Mouse (Mus musculus) liver, embryonic 13.5 days (tissue): ENCODE data around the gene Ccdc103. TPM values are rescaled to one million over a fixed set of nuclear protein-coding genes. Genes with fewer than 3 reads are reported as not detected.

Experiments used
- ATAC-seq: fragments of 200-750 bp; cut with Nextera tagmentation; 2 replicates; pipeline ENCODE4 v1.8.0; 2017; ENCODE audit warnings: low read depth, mild to moderate bottlenecking, moderate number of reproducible peaks, moderate library complexity
- DNase-seq: peaks from one replicate; pipeline ENCODE4 v3.0.0; 2022
- H3K27ac ChIP-seq: fragments of 300-500 bp; sonication (generic); 2 replicates; pipeline ENCODE4 v1.5.1; 2015; ENCODE audit warnings: moderate library complexity, mild to moderate bottlenecking, inconsistent platforms
- H3K27me3 ChIP-seq: fragments of 300-500 bp; sonication (generic); 2 replicates; pipeline ENCODE4 v1.6.1; 2015; ENCODE audit warnings: mild to moderate bottlenecking, inconsistent platforms
- H3K36me3 ChIP-seq: fragments of 300-500 bp; sonication (generic); 2 replicates; pipeline ENCODE4 v1.6.1; 2015; ENCODE audit warnings: mild to moderate bottlenecking, inconsistent platforms
- H3K4me1 ChIP-seq: fragments of 300-500 bp; sonication (generic); replicated peaks from 2 replicates; pipeline ENCODE4 v1.6.1; 2015; ENCODE audit warnings: inconsistent platforms
- H3K4me2 ChIP-seq: fragments of 300-500 bp; sonication (generic); 2 replicates; pipeline ENCODE4 v1.6.1; 2015; ENCODE audit warnings: inconsistent platforms, mild to moderate bottlenecking, moderate library complexity
- H3K4me3 ChIP-seq: fragments of 300-500 bp; sonication (generic); replicated peaks from 2 replicates; pipeline ENCODE4 v1.5.1; 2015; ENCODE audit warnings: mild to moderate bottlenecking, inconsistent platforms
- H3K9ac ChIP-seq: fragments of 300-500 bp; sonication (generic); 2 replicates; pipeline ENCODE4 v1.6.1; 2015; ENCODE audit warnings: mild to moderate bottlenecking, inconsistent platforms
- H3K9me3 ChIP-seq: fragments of 300-500 bp; sonication (generic); replicated peaks from 2 replicates; pipeline ENCODE4 v1.6.1; 2016; ENCODE audit warnings: inconsistent platforms
- WGBS: fragments of 180-500 bp; shearing (Covaris S2); methylation state at CpG from one replicate; pipeline ENCODE4 v1.1.7; 2015; ENCODE audit not compliant: insufficient replicate concordance; 5-methylcytosine and 5-hydroxymethylcytosine counted together
- polyA plus RNA-seq: library from polyadenylated mRNA; unstranded; fragments of >200 nt; fragmentation: Nextera tagmentation; extraction: Ambion mirVana; gene quantifications from 2 replicates; pipeline ENCODE4 v1.2.1, GENCODE M21; 2015

Gene Ccdc103
- polyA plus RNA-seq, 1 experiment from 2014 or later: 0.91 TPM

DNA sequence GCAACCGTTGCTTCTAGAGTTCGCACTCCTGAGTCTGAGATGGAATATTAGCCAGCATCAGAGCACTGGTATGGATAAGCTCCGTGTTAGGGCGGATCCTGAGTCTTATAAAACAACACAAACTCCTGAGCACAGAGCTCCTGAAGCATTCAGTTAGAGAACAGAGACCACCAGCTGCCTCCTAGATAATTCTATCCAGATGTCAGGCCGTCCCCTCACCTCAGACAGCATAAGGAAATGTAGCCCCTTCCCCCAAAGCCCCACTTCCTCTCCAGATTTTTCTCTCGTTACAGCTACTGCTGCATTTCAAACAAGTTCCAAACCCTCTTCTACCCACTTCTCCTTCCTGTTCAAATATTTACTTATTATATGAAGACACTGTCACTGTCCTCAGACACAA, 25.1 kb upstream of the Ccdc103 start:
- Histone ChIP-seq H3K36me3 (peaks cover 98% of the 10 kb centered on the region), H3K9me3 (no peaks in the 10 kb centered on the region), H3K4me2 (no peak overlapping the region), H3K4me1 (no peaks in the 10 kb centered on the region), H3K9ac (no peak overlapping the region), H3K4me3 (no peak overlapping the region), H3K27me3 (no peaks in the 10 kb centered on the region), H3K27ac (no peak overlapping the region)
- WGBS: 73% methylated on average over 6 of the region's 6 CpGs
- DNase-seq: no peak
- ATAC-seq: no peak

DNA sequence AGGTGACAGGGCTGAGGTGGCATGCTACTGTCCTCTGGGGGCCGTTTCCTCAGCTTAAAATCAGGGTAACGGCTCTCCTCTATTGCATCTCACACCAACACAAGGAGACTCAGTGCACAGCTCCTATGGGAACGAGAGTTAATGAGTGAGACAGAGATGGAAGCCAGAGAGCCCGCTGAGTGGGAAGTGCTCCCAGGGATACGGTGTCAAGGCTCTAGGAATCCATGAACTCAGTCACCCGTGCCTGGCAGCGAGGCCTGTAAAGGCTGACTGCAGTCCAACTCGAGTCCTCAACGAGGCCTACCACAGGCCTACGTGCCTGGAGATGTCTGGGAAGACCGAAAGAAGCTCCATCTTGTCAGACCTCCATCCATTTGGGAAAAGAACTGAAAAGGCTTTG, 22.1 kb upstream of the Ccdc103 start:
- Histone ChIP-seq H3K36me3 (peaks cover 99% of the 10 kb centered on the region), H3K4me3 (no peak overlapping the region), H3K4me2 (no peak overlapping the region), H3K4me1 (no peaks in the 10 kb centered on the region), H3K27me3 (no peaks in the 10 kb centered on the region), H3K27ac (no peak overlapping the region), H3K9me3 (no peaks in the 10 kb centered on the region), H3K9ac (no peak overlapping the region)
- DNase-seq (no peak), ATAC-seq (no peak)
- WGBS: 91% methylated on average over 11 of the region's 11 CpGs

DNA sequence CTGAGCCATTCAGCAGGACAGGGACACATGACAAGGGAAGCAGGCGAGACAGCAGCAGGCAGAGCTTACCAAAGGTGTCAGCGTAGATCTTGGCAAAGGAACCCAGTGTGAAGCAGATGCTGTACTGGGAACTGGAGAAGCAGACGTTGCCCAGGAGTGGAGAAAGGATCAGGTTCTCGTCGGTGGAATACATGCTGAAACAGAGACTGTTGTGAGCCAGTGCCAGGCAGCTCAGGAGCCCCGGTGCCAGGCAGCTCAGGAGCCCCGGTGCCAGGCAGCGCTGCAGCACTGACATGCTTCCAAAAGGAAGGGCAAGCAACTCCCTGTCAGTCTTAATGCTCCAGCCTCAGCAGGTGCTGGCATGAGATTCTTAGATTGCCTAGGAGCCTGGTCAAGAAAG, 21.1 kb upstream of the Ccdc103 start:
- DNase-seq (no peak), ATAC-seq (no peak)
- Histone ChIP-seq H3K27me3 (no peaks in the 10 kb centered on the region), H3K9me3 (no peaks in the 10 kb centered on the region), H3K27ac (no peak overlapping the region), H3K9ac (no peak overlapping the region), H3K4me1 (no peaks in the 10 kb centered on the region), H3K36me3 (peaks cover 99% of the 10 kb centered on the region), H3K4me2 (no peak overlapping the region), H3K4me3 (no peak overlapping the region)
- 88% methylated on average over 8 of the region's 8 CpGs for WGBS

DNA sequence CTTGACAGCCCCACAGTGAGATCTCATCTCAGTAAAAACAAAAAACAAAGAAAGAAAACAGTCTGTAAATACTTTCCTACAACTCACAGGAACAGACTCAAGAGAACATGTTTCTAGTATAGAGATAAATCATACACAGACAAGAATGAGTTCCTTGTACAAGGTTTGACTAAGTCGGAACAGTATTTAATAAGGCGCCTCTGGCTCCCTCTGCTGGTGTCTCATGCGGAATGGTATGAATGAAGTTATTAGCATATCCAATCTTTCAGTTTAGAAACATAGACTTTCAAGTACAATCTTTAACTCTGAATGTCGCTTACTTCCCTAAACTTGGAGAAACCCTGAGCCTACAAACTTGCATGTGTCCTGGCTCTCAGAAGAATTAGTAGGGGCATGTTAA, 16.7 kb upstream of the Ccdc103 start:
- Histone ChIP-seq H3K27ac (no peak overlapping the region), H3K4me1 (no peaks in the 10 kb centered on the region), H3K27me3 (no peaks in the 10 kb centered on the region), H3K4me2 (no peak overlapping the region), H3K9me3 (no peaks in the 10 kb centered on the region), H3K4me3 (no peak overlapping the region), H3K36me3 (peaks cover 97% of the 10 kb centered on the region), H3K9ac (no peak overlapping the region)
- DNase-seq: peak; percentile 9
- 58% methylated on average over 4 of the region's 4 CpGs for WGBS
- ATAC-seq: no peak

DNA sequence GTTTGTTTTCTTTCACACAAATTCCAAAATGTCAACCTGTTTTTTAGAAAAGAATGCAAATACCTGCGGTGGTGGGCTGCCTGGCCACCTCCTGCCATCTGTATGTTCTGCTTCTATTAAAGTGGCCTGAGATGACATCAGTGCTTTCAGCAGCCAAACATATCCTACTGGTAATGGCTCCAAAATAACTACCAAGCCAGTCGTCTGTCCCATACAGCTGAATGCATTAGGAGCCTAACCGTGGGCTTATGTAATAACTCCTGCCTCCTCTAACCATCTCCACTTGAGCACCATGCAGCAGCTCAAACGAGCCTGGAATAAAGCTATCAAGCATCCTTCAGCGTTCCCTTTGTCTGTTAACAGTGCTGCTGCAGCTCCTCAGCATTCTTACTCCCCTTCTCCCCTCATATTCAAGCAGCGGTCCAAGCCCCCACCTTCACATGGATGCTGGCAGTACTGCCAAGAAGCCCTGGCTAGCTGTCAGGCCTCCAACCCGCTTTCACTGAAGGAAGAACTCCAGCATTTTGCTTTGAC, 6.1 kb upstream of the Ccdc103 start:
- 81% methylated on average over 7 of the region's 7 CpGs for WGBS
- ATAC-seq (no peak), DNase-seq (no peak)
- H3K36me3 ChIP-seq: peaks cover 66% of the 10 kb centered on the region
- H3K27me3 ChIP-seq: no peaks in the 10 kb centered on the region
- H3K4me1 ChIP-seq: peaks cover 12% of the 10 kb centered on the region
- H3K4me2 ChIP-seq: no peak overlapping the region
- H3K9ac ChIP-seq: no peak overlapping the region
- H3K4me3 ChIP-seq: no peak overlapping the region
- no peaks in the 10 kb centered on the region for H3K9me3 ChIP-seq
- H3K27ac ChIP-seq: no peak overlapping the region

DNA sequence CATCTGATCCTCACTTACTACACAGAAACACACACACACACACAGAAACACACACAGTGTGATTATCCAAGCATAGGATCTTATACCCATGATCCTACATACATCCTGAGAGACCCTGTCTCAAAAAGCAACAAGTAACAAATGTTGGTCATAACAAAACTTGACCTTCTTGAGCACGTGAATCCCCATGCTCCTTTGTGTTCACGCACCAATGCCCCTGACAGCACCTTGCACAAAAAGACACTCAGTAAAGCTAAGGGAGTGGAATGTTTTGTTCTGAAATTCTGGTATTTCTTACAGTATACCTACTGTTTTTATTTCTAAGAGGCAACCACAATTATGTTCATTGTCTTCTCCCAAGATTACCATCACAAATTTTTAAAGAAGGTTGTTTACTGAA, 1.4 kb upstream of the Ccdc103 start:
- WGBS: 78% methylated on average over 2 of the region's 2 CpGs
- peak overlapping the region; percentile 88 for H3K4me2 ChIP-seq
- H3K4me3 ChIP-seq: peak overlapping the region; percentile 81

DNA sequence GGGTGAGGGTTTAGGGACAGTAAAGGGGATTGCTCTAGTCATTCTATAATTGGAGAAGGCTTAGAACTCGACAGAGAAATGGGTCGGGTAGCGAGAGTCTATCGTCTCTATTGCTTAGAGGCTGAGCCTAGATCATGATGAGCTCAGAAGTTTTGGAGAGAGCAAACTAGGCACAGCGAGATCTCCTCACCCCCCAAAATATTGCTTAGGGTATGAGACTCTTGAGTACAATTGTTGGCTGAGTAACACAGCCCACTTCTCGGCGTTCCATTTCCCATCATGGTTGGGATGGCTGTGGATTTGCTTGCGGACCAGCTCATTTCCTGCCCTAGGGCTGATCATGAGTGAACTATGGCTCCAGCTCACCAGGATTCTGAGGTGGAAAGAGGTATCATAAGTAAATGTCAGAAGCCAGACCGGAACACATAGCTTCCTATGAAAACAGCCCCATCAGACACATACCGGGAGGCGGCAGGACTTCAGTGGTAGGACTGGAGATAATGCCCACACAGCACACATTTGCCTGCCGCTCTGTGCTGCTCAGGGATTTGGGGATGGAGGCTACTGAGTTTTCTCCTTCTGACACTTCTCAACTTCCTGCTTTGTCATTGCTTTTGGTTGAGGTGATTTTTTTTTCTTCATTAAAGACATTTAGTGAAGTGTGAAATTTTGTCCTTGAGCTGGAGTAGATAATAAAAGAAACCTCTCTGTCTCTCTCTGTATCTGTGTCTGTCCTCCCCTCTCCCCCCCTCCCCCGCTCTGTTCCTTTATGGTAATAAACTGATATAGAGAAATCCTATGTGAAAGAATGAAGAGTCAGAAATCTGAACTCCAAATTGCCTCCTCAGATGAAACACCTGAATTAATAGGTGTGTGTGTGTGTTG, 552 bp downstream of the Ccdc103 start:
- Histone ChIP-seq H3K4me2 (peak overlapping the region; percentile 88), H3K4me3 (peak overlapping the region; percentile 81), H3K27ac (peak overlapping the region; percentile 82), H3K27me3 (peaks cover 37% of the 10 kb centered on the region), H3K36me3 (peaks cover 16% of the 10 kb centered on the region), H3K4me1 (peaks cover 48% of the 10 kb centered on the region), H3K9ac (peak overlapping the region; percentile 87), H3K9me3 (no peaks in the 10 kb centered on the region)
- ATAC-seq (peak; percentile 55), DNase-seq (no peak)
- WGBS: 11% methylated on average over 13 of the region's 13 CpGs

More for the DNA sequence above, 1.4 kb upstream of the Ccdc103 start:
- Histone ChIP-seq H3K27ac (peak overlapping the region; percentile 82; the same call in 1 of the 2 replicates), H3K36me3 (peaks cover 35% of the 10 kb centered on the region), H3K4me1 (peaks cover 40% of the 10 kb centered on the region), H3K9ac (peak overlapping the region; percentile 87), H3K27me3 (peaks cover 21% of the 10 kb centered on the region), H3K9me3 (no peaks in the 10 kb centered on the region)
- no peak for ATAC-seq
- DNase-seq: no peak

DNA sequence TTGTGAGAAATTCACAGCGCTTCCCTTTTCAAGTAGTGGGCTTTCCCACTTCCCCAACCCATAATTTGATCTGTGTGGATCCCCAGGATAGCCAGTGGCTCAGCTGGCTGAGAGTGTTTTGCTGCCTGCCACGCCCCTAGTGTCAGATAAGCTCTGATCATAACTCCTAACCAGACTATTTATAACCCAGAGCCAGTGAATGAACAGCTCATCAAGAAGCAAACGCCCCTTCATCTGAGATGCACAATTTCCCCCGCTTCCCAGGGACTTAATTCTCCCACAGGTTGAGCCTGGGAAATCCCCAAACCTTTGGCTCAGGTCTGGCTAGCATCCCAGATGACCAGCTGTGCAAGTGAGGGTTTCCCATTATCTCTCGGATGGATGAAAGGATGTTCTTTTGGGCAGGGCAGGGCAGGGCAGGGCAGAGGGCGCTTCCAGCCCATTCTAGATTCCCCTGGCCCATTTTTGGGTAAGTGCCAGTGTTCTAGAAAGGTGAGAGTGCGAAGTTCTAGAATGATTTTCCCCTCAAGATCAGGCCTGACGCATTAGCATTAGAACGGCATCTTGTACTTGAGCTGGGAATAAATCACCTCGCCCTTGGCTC, 3.7 kb downstream of the Ccdc103 start, which contains the start of gene Fam187a:
Fam187a (plus strand) TSS at position 554 of the 604 bp plus-strand sequence.
- Histone ChIP-seq H3K4me1 (peaks cover 37% of the 10 kb centered on the region), H3K9ac (no peak within 1 kb of the TSS), H3K27ac (0 out of 2 replicates have a peak within 1 kb of the TSS, but pooled peaks have one; percentile 2), H3K4me3 (no peak within 1 kb of the TSS), H3K27me3 (peaks cover 66% of the 10 kb centered on the region), H3K4me2 (no peak within 1 kb of the TSS), H3K36me3 (no peaks in the 10 kb centered on the region), H3K9me3 (no peaks in the 10 kb centered on the region)
- ATAC-seq (no peak), DNase-seq (no peak)
- WGBS: 44% methylated on average over 10 of the region's 10 CpGs

DNA sequence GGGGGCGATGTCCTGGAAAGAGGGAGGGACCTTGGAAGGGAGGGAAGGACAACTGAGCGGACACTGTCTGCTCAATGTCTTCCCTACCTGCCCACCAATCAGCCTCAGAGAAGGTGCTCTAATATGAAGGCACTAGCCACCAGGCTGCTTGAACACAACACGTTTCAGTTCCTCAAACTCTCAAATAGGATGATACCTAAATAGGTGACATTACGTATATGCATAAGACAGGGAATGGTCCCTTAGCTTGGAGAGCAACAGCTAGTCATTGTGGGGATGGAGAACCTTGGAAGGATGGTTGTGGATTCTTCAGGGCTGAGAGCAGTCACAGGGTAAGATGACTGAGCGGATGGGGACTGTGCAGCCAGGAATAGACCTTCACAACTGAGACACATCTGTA, 6.4 kb downstream of the Ccdc103 start:
- Histone ChIP-seq H3K9me3 (no peaks in the 10 kb centered on the region), H3K27ac (no peak overlapping the region), H3K36me3 (no peaks in the 10 kb centered on the region), H3K4me1 (peaks cover 44% of the 10 kb centered on the region), H3K27me3 (peaks cover 73% of the 10 kb centered on the region), H3K4me2 (no peak overlapping the region), H3K9ac (no peak overlapping the region), H3K4me3 (no peak overlapping the region)
- no peak for ATAC-seq
- 74% methylated on average over 5 of the region's 5 CpGs for WGBS
- no peak for DNase-seq

DNA sequence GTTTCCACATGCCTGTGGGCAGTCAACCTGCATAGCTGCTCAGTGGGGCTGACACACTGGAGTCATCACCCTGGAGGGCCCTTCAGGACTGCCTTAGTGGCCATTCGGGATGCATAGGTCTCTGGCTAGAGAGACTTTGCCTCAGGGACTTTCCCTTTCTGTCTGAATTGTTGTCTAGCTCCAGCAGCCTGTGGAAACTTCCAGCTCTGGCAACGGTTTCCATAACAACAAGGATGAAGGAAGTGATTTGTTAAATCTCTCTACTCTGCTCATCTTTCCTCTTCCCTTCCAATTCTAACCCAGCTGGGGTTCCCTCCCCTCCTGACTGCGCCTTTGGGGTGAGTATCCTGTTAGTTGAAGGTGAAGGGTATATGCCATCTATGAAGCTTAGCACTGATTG, 7.1 kb downstream of the Ccdc103 start:
- Histone ChIP-seq H3K9ac (no peak overlapping the region), H3K9me3 (no peaks in the 10 kb centered on the region), H3K4me3 (no peak overlapping the region), H3K4me2 (no peak overlapping the region), H3K36me3 (no peaks in the 10 kb centered on the region), H3K27ac (no peak overlapping the region), H3K4me1 (peaks cover 48% of the 10 kb centered on the region), H3K27me3 (peaks cover 69% of the 10 kb centered on the region)
- DNase-seq: no peak
- ATAC-seq: no peak
- 55% methylated on average over 3 of the region's 3 CpGs for WGBS

DNA sequence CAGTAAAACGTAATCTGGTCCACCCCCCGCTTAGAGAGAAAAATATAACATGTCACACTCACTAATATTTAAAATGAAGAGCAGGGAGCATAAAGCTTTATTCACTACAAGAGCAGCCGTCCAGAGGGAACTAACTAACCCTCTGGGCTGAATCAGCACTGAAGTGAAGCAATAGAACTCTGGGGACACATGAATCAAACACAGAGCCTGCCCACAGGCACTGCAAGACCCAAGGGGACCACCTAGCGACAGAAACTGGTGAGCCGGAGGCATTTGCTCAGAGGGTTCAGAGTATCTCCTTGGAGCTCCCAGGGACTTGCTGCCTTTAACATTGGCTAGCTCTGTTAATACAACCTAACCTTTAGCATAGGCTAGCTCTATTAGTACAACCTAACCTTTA, 9.1 kb downstream of the Ccdc103 start:
- peaks cover 70% of the 10 kb centered on the region for H3K27me3 ChIP-seq

More for the DNA sequence above, 9.1 kb downstream of the Ccdc103 start:
- Histone ChIP-seq H3K4me2 (no peak overlapping the region), H3K4me3 (no peak overlapping the region), H3K9me3 (no peaks in the 10 kb centered on the region), H3K36me3 (no peaks in the 10 kb centered on the region), H3K27ac (peak overlapping the region; percentile 80; the same call in 1 of the 2 replicates), H3K4me1 (peaks cover 54% of the 10 kb centered on the region), H3K9ac (no peak overlapping the region)
- ATAC-seq (no peak), DNase-seq (no peak)
- 71% methylated on average over 5 of the region's 5 CpGs for WGBS
